Mouse (Mus musculus): ENCODE measurements at regions not wholly inside any gene's neighbourhood (a gene's known extent, or its start where the extent isn't known, plus 50 kb on each side); places are given as distances from the start of the nearest gene placed in this dataset.

GRCm38 (mm10) chr5:111835737-111836667, 102.3 kb downstream of the Gm26897 start:
- no peak for DNase-seq (ENCODE audit: low read depth, low spot score)

GRCm38 (mm10) chr5:111836668-111837234, 103.0 kb downstream of the Gm26897 start:
- DNase-seq (ENCODE audit: low read depth, low spot score) = no peak

GRCm38 (mm10) chr5:111842461-111842860, 108.7 kb downstream of the Gm26897 start:
- DNase-seq (ENCODE audit: low read depth, low spot score) = no peak

- no peak for DNase-seq (ENCODE audit: low read depth, low spot score)
These were observed 110.0 kb downstream of the Gm26897 start for GRCm38 (mm10) chr5:111843622-111844239.

GRCm38 (mm10) chr5:111844528-111844927, 110.8 kb downstream of the Gm26897 start:
- no peak for DNase-seq (ENCODE audit: low read depth, low spot score)

GRCm38 (mm10) chr5:111848917-111849316, 115.2 kb downstream of the Gm26897 start:
- DNase-seq (ENCODE audit: low read depth, low spot score) = no peak

GRCm38 (mm10) chr5:111852682-111853081, 119.0 kb downstream of the Gm26897 start:
- no peak for DNase-seq (ENCODE audit: low read depth, low spot score)

GRCm38 (mm10) chr5:111855366-111855765, 121.6 kb downstream of the Gm26897 start:
- DNase-seq (ENCODE audit: low read depth, low spot score) = no peak

- DNase-seq (ENCODE audit: low read depth, low spot score) = no peak
These were observed 123.5 kb downstream of the Gm26897 start for GRCm38 (mm10) chr5:111857200-111857599.

- no peak for DNase-seq (ENCODE audit: low read depth, low spot score)
These were observed 126.7 kb downstream of the Gm26897 start for GRCm38 (mm10) chr5:111860436-111860835.

- DNase-seq (ENCODE audit: low read depth, low spot score) = no peak
These were observed 128.6 kb downstream of the Gm26897 start for GRCm38 (mm10) chr5:111862331-111862730.

GRCm38 (mm10) chr5:111863922-111864321, 130.2 kb downstream of the Gm26897 start:
- no peak for DNase-seq (ENCODE audit: low read depth, low spot score)

GRCm38 (mm10) chr5:111864606-111865005, 130.9 kb downstream of the Gm26897 start:
- no peak for DNase-seq (ENCODE audit: low read depth, low spot score)

- DNase-seq (ENCODE audit: low read depth, low spot score) = no peak
These were observed 135.3 kb downstream of the Gm26897 start for GRCm38 (mm10) chr5:111869011-111869410.

GRCm38 (mm10) chr5:111877165-111877793, 143.6 kb downstream of the Gm26897 start:
- no peak for DNase-seq (ENCODE audit: low read depth, low spot score)

GRCm38 (mm10) chr5:111879044-111879443, 145.3 kb downstream of the Gm26897 start:
- no peak for DNase-seq (ENCODE audit: low read depth, low spot score)

GRCm38 (mm10) chr5:111880268-111880667, 146.5 kb downstream of the Gm26897 start:
- no peak for DNase-seq (ENCODE audit: low read depth, low spot score)

GRCm38 (mm10) chr5:111881517-111881916, 147.8 kb downstream of the Gm26897 start:
- DNase-seq (ENCODE audit: low read depth, low spot score) = no peak

GRCm38 (mm10) chr5:111887281-111887680, 153.6 kb downstream of the Gm26897 start:
- no peak for DNase-seq (ENCODE audit: low read depth, low spot score)

- DNase-seq (ENCODE audit: low read depth, low spot score) = no peak
These were observed 157.1 kb downstream of the Gm26897 start for GRCm38 (mm10) chr5:111890800-111891199.

GRCm38 (mm10) chr5:111891261-111891693, 157.6 kb downstream of the Gm26897 start:
- no peak for DNase-seq (ENCODE audit: low read depth, low spot score)

- no peak for DNase-seq (ENCODE audit: low read depth, low spot score)
These were observed 159.2 kb downstream of the Gm26897 start for GRCm38 (mm10) chr5:111892956-111893355.

All from A20 (cell line).